Mouse (Mus musculus): ENCODE results near the gene Zic1. TPM values are rescaled to one million over a fixed set of nuclear protein-coding genes. Genes with fewer than 3 reads are reported as not detected.
A peak's percentile ranks its signal among the peaks of the same experiment; 100 is the strongest.

The Zic1 gene
- total and polyA plus RNA-seq, 2 experiments: not detected

DNA sequence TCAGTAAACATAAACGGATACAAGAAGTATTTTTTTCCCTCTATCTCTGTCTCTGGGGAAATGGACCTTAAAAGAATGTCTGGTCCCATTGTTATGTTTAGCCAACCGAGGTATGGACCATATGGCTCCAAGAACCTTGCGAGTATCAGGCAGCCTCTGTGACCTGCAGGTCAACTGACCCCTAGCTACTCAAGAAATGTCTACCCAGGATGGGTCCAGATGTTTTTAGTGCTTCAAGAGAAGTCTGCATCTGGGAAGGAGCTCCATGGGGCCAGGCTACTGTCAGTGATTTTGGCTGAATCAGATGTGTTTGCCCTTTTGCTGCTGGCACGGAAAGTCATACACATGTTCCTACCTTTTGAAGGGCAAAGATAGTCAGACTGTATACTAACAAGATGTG lies 9.1 kb upstream of the Zic1 start:
- TF ChIP-seq POLR2A (IDR thresholded peaks at IDR 0.05; ENCODE audit: extremely low read depth, insufficient read depth, low read length) (no peak), CTCF (IDR thresholded peaks at IDR 0.05; ENCODE audit: low read depth, low read length) (no peak)
- Histone ChIP-seq H3K27ac (replicated peaks; ENCODE audit: insufficient read depth, low read depth, low read length) (no peak overlapping the region), H3K79me2 (ENCODE audit: control insufficient read depth, insufficient read depth, low read length) (no peaks in the 10 kb centered on the region), H3K4me3 (ENCODE audit: insufficient read depth, low read depth, low read length) (no peak overlapping the region), H3K27me3 (ENCODE audit: control insufficient read depth, insufficient read depth, low read length) (peaks cover 17% of the 10 kb centered on the region), H3K36me3 (ENCODE audit: control insufficient read depth, insufficient read depth, low read length) (no peaks in the 10 kb centered on the region), H3K9ac (ENCODE audit: low read depth, low read length) (no peak overlapping the region), H3K4me1 (ENCODE audit: control insufficient read depth, insufficient read depth, low read length) (no peaks in the 10 kb centered on the region)
- WGBS: 15% methylated on average over 4 of the region's 4 CpGs
- DNase-seq (ENCODE audit: extremely low read depth, low read depth, low spot score): no peak

DNA sequence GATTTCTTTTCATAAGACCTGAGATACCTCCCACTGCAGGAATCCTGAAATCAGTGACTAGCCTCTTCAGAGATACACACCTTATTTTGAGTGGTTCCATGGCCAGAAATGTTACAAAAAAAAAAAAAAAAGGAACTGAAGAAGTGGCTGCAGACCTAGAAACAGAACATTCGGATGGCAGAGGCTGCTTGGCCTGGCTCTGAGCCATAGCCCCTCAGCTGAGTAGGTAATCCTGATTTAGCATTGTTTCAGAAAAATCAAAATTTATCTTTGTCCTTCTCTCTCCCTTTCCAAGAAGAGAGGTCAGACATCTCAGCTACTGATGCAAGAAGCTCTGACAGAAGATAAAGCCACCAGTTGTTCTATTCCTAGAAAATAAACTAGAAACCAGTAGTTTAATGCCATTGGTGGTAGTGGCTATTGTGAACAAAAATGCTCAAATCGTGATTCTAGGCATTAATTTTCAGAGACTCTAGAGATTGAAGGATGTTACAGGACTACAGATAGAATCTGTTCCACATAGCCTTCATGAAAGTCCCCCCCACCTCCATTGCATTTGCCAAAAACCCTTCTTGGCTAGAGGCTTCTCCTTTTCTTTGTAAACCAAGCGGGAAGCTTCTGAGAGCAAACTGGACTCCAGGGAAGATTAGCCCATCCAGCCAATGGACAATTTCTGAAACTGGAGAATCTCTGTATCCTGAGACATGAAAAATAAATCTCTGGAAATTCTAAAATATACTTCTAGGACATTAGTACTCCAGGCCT lies 8.4 kb upstream of the Zic1 start:
- H3K36me3 ChIP-seq (ENCODE audit: control insufficient read depth, insufficient read depth, low read length): no peaks in the 10 kb centered on the region
- DNase-seq (ENCODE audit: extremely low read depth, low read depth, low spot score): no peak
- H3K27ac ChIP-seq (replicated peaks; ENCODE audit: insufficient read depth, low read depth, low read length): no peak overlapping the region
- WGBS: 36% methylated on average over 3 of the region's 3 CpGs
- no peaks in the 10 kb centered on the region for H3K4me1 ChIP-seq (ENCODE audit: control insufficient read depth, insufficient read depth, low read length)
- H3K79me2 ChIP-seq (ENCODE audit: control insufficient read depth, insufficient read depth, low read length): no peaks in the 10 kb centered on the region
- no peak overlapping the region for H3K4me3 ChIP-seq (ENCODE audit: insufficient read depth, low read depth, low read length)
- H3K9ac ChIP-seq (ENCODE audit: low read depth, low read length): no peak overlapping the region
- TF ChIP-seq CTCF (IDR thresholded peaks at IDR 0.05; ENCODE audit: low read depth, low read length): no peak
- TF ChIP-seq POLR2A (IDR thresholded peaks at IDR 0.05; ENCODE audit: extremely low read depth, insufficient read depth, low read length): no peak
- H3K27me3 ChIP-seq (ENCODE audit: control insufficient read depth, insufficient read depth, low read length): peaks cover 22% of the 10 kb centered on the region

DNA sequence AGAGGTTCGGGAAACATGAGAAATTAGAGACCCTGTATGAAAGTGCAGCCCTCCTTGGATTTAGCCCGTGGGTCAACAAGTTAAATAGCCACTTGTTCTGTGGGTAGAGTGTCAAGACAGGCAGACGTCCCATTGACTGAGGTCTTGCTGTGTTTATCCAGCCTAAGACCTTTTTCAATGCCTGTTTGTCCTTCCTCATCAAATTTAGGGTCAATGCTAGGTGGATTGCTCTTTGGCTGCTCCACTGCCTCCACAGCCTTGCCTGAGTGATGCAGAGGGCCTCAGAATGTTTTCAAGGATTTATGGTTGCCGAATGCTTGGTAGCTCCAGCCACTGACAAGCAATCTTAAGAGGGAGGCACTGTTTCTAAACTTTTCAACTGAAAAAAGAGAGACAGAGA lies 6.0 kb upstream of the Zic1 start:
- no peak overlapping the region for H3K9ac ChIP-seq (ENCODE audit: low read depth, low read length)
- peaks cover 14% of the 10 kb centered on the region; the same call in 1 of the 2 replicates for H3K27me3 ChIP-seq (ENCODE audit: control insufficient read depth, insufficient read depth, low read length)
- 20% methylated on average over 4 of the region's 4 CpGs for WGBS
- H3K79me2 ChIP-seq (ENCODE audit: control insufficient read depth, insufficient read depth, low read length): no peaks in the 10 kb centered on the region
- no peaks in the 10 kb centered on the region for H3K36me3 ChIP-seq (ENCODE audit: control insufficient read depth, insufficient read depth, low read length)
- TF ChIP-seq POLR2A (IDR thresholded peaks at IDR 0.05; ENCODE audit: extremely low read depth, insufficient read depth, low read length) (no peak), CTCF (IDR thresholded peaks at IDR 0.05; ENCODE audit: low read depth, low read length) (no peak)
- no peak overlapping the region for H3K4me3 ChIP-seq (ENCODE audit: insufficient read depth, low read depth, low read length)
- no peaks in the 10 kb centered on the region for H3K4me1 ChIP-seq (ENCODE audit: control insufficient read depth, insufficient read depth, low read length)
- H3K27ac ChIP-seq (replicated peaks; ENCODE audit: insufficient read depth, low read depth, low read length): no peak overlapping the region
- no peak for DNase-seq (ENCODE audit: extremely low read depth, low read depth, low spot score)

DNA sequence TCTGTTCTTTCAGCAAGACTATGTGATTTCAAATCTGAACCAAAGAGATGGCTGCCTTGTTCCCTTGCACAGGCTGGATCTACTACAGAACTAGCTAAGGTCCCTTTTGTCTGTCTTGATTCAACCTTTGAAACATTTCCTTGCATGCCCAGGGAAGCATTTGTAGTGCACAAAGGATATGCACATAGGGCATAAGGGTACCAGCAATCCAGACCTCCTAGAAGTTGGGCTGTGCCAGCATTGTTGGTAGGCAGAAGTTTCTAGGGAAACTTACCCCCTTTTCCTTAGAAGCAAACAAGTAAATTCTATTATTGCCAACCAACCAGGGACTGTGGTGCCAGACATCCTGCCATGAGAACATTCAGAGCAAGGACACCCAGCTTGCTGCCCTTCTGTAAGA lies 5.4 kb upstream of the Zic1 start:
- Histone ChIP-seq H3K27me3 (ENCODE audit: control insufficient read depth, insufficient read depth, low read length) (peaks cover 14% of the 10 kb centered on the region; the same call in 1 of the 2 replicates), H3K27ac (replicated peaks; ENCODE audit: insufficient read depth, low read depth, low read length) (no peak overlapping the region), H3K4me3 (ENCODE audit: insufficient read depth, low read depth, low read length) (no peak overlapping the region), H3K9ac (ENCODE audit: low read depth, low read length) (no peak overlapping the region), H3K4me1 (ENCODE audit: control insufficient read depth, insufficient read depth, low read length) (no peaks in the 10 kb centered on the region), H3K36me3 (ENCODE audit: control insufficient read depth, insufficient read depth, low read length) (no peaks in the 10 kb centered on the region), H3K79me2 (ENCODE audit: control insufficient read depth, insufficient read depth, low read length) (no peaks in the 10 kb centered on the region)
- TF ChIP-seq POLR2A (IDR thresholded peaks at IDR 0.05; ENCODE audit: extremely low read depth, insufficient read depth, low read length): no peak
- DNase-seq (ENCODE audit: extremely low read depth, low read depth, low spot score): no peak

DNA sequence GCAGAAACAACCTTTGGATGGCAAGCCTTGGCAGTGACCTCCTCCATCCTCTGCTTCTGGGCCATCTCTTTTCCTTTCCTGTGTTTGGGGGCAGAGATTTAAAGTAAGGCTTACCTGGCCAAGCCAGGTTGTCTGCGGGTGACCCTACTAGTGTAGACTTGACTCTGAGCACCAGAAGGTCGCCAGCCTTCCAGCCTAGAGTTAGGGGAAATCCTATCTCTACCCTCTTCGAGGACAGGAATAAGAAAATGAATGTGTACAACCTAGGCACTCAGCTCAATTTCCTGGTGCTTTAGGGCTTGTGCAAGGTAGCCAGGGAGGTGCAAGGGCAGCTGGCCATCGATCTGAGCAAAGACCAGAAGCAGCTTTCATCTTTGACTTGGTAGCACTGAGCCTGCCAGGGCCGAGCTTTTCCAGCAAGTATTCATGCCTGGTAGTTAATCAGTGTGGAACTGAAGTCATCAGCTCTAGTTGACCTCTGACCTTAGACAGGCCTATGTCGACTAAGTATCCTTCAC lies 4.6 kb upstream of the Zic1 start:
- Histone ChIP-seq H3K9ac (ENCODE audit: low read depth, low read length) (no peak overlapping the region), H3K27me3 (ENCODE audit: control insufficient read depth, insufficient read depth, low read length) (peaks cover 17% of the 10 kb centered on the region), H3K36me3 (ENCODE audit: control insufficient read depth, insufficient read depth, low read length) (no peaks in the 10 kb centered on the region), H3K79me2 (ENCODE audit: control insufficient read depth, insufficient read depth, low read length) (no peaks in the 10 kb centered on the region), H3K4me1 (ENCODE audit: control insufficient read depth, insufficient read depth, low read length) (no peaks in the 10 kb centered on the region), H3K4me3 (ENCODE audit: insufficient read depth, low read depth, low read length) (no peak overlapping the region), H3K27ac (replicated peaks; ENCODE audit: insufficient read depth, low read depth, low read length) (no peak overlapping the region)
- TF ChIP-seq CTCF (IDR thresholded peaks at IDR 0.05; ENCODE audit: low read depth, low read length) (no peak), POLR2A (IDR thresholded peaks at IDR 0.05; ENCODE audit: extremely low read depth, insufficient read depth, low read length) (no peak)
- WGBS: 20% methylated on average over 6 of the region's 6 CpGs
- DNase-seq (ENCODE audit: extremely low read depth, low read depth, low spot score): peak; percentile 51

DNA sequence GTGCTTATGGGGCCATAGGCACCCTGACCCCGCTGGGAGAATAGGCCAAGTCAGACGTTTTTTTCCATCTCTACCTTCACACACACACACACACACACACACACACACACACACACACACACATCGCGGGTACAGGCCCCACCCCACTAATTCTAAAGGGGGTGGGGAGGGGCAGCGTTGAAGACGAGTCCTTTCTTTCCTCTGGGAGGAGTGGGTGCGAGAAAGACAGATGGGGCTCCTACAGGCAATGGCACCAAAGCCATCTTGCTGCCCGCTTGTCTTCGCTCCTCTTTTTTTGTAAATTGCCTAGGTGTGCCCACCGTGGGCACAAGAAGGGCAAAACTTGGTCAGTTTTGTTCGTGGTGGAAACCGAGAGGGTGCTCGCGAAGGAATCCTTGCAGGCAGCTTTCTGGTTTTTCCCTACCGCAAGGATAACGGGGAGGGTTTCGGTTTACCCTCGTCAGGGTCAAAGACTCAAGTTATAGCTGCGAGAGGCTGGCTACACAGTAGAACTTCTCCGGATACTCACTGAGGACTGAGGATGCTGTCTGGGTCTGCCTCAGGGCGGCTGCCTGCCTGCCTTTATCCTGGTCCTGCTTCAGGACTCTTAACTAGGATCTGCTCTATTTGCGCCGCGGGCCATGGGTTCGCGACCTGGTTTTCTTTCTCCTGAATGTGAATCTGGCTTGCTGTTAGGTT lies 3.8 kb upstream of the Zic1 start:
- Histone ChIP-seq H3K4me3 (ENCODE audit: insufficient read depth, low read depth, low read length) (no peak overlapping the region), H3K36me3 (ENCODE audit: control insufficient read depth, insufficient read depth, low read length) (no peaks in the 10 kb centered on the region), H3K79me2 (ENCODE audit: control insufficient read depth, insufficient read depth, low read length) (no peaks in the 10 kb centered on the region), H3K27me3 (ENCODE audit: control insufficient read depth, insufficient read depth, low read length) (peaks cover 25% of the 10 kb centered on the region), H3K27ac (replicated peaks; ENCODE audit: insufficient read depth, low read depth, low read length) (no peak overlapping the region), H3K4me1 (ENCODE audit: control insufficient read depth, insufficient read depth, low read length) (no peaks in the 10 kb centered on the region), H3K9ac (ENCODE audit: low read depth, low read length) (no peak overlapping the region)
- TF ChIP-seq POLR2A (IDR thresholded peaks at IDR 0.05; ENCODE audit: extremely low read depth, insufficient read depth, low read length): no peak
- TF ChIP-seq CTCF (IDR thresholded peaks at IDR 0.05; ENCODE audit: low read depth, low read length): no peak
- WGBS: 6% methylated on average over 26 of the region's 26 CpGs
- DNase-seq (ENCODE audit: extremely low read depth, low read depth, low spot score): no peak

Data from liver, adult 2 months (tissue).